Mouse (Mus musculus) kidney, embryonic 14.5 days (tissue): ENCODE measurements at regions not wholly inside any gene's neighbourhood (a gene's known extent, or its start where the extent isn't known, plus 50 kb on each side); places are given as distances from the start of the nearest gene placed in this dataset.

Experiments
- ATAC-seq: fragments of 200-750 bp; cut with Nextera tagmentation; 2 replicates; pipeline ENCODE4 v1.8.0; 2017; ENCODE audit warnings: moderate number of reproducible peaks, mild to moderate bottlenecking, moderate TSS enrichment, moderate library complexity; ENCODE audit not compliant: low FRiP score, low TSS enrichment
- H3K27ac ChIP-seq: fragments of 300-500 bp; sonication (generic); 2 replicates; pipeline ENCODE4 v1.5.1; 2014; ENCODE audit warnings: low read depth, mild to moderate bottlenecking, low read length, moderate library complexity, mixed read lengths
- H3K27me3 ChIP-seq: fragments of 300-500 bp; sonication (generic); 2 replicates; pipeline ENCODE4 v1.6.1; 2014; ENCODE audit warnings: mild to moderate bottlenecking, low read length; ENCODE audit not compliant: control insufficient read depth, insufficient read depth
- H3K36me3 ChIP-seq: fragments of 300-500 bp; sonication (generic); 2 replicates; pipeline ENCODE4 v1.6.1; 2014; ENCODE audit warnings: low read length, mixed read lengths; ENCODE audit not compliant: control insufficient read depth, insufficient read depth
- H3K4me1 ChIP-seq: fragments of 300-500 bp; sonication (generic); 2 replicates; pipeline ENCODE4 v1.6.1; 2014; ENCODE audit warnings: low read length, mixed read lengths; ENCODE audit not compliant: control insufficient read depth, insufficient read depth
- H3K4me2 ChIP-seq: fragments of 300-500 bp; sonication (generic); replicated peaks from 2 replicates; pipeline ENCODE4 v1.6.1; 2014; ENCODE audit warnings: low read depth, mild to moderate bottlenecking, low read length
- H3K4me3 ChIP-seq: fragments of 300-500 bp; sonication (generic); 2 replicates; pipeline ENCODE4 v1.5.1; 2014; ENCODE audit warnings: mild to moderate bottlenecking, low read length
- H3K9ac ChIP-seq: fragments of 300-500 bp; sonication (generic); 2 replicates; pipeline ENCODE4 v1.6.1; 2014; ENCODE audit warnings: low read depth, mild to moderate bottlenecking, low read length, moderate library complexity
- H3K9me3 ChIP-seq: fragments of 300-500 bp; sonication (generic); 2 replicates; pipeline ENCODE4 v1.6.1; 2016; ENCODE audit warnings: low read length; ENCODE audit not compliant: control insufficient read depth
- WGBS: fragments of 180-500 bp; shearing (Covaris S2); extraction: QIAGEN DNeasy Blood & Tissue Kit; methylation state at CpG from one replicate; pipeline ENCODE4 v1.1.7; 2014; 5-methylcytosine and 5-hydroxymethylcytosine counted together

- no peaks in the 10 kb centered on the region for H3K36me3 ChIP-seq
Measured at GRCm38 (mm10) chr2:159343624-159344560, 549.3 kb downstream of the Dhx35 start.

GRCm38 (mm10) chr2:159354247-159354646 is 559.6 kb downstream of the Dhx35 start:
- 61% methylated on average over 2 of the region's 2 CpGs for WGBS
- Histone ChIP-seq H3K4me2 (no peak overlapping the region), H3K36me3 (no peaks in the 10 kb centered on the region), H3K4me3 (no peak overlapping the region), H3K9ac (no peak overlapping the region), H3K27me3 (no peaks in the 10 kb centered on the region), H3K9me3 (no peaks in the 10 kb centered on the region), H3K27ac (no peak overlapping the region), H3K4me1 (peaks cover 12% of the 10 kb centered on the region; the same call in 1 of the 2 replicates)
- ATAC-seq: no peak

More at GRCm38 (mm10) chr2:159343624-159344560, 549.3 kb downstream of the Dhx35 start:
- H3K4me3 ChIP-seq: no peak overlapping the region
- no peak overlapping the region for H3K9ac ChIP-seq
- ATAC-seq: peak; percentile 35; the same call in 1 of the 2 replicates
- H3K4me1 ChIP-seq: no peaks in the 10 kb centered on the region
- H3K27ac ChIP-seq: no peak overlapping the region
- H3K27me3 ChIP-seq: no peaks in the 10 kb centered on the region
- WGBS: 55% methylated on average over 5 of the region's 5 CpGs
- H3K9me3 ChIP-seq: no peaks in the 10 kb centered on the region
- no peak overlapping the region for H3K4me2 ChIP-seq

- Histone ChIP-seq H3K27me3 (no peaks in the 10 kb centered on the region), H3K27ac (no peak overlapping the region), H3K4me3 (no peak overlapping the region), H3K9me3 (no peaks in the 10 kb centered on the region), H3K9ac (no peak overlapping the region), H3K4me1 (peaks cover 12% of the 10 kb centered on the region; the same call in 1 of the 2 replicates), H3K36me3 (no peaks in the 10 kb centered on the region), H3K4me2 (no peak overlapping the region)
- WGBS: 15% methylated on average over 5 of the region's 5 CpGs
- ATAC-seq: peak; percentile 62; the same call in 1 of the 2 replicates
Measured at GRCm38 (mm10) chr2:159356503-159356902, 561.9 kb downstream of the Dhx35 start.

- no peak overlapping the region for H3K27ac ChIP-seq
- ATAC-seq: no peak
- 75% methylated on average over 3 of the region's 3 CpGs for WGBS
Measured at GRCm38 (mm10) chr2:159361371-159361770, 566.8 kb downstream of the Dhx35 start.

GRCm38 (mm10) chr2:159392865-159393264 is 598.3 kb downstream of the Dhx35 start:
- H3K4me1 ChIP-seq: no peaks in the 10 kb centered on the region
- no peaks in the 10 kb centered on the region for H3K27me3 ChIP-seq
- ATAC-seq: no peak
- H3K9me3 ChIP-seq: no peaks in the 10 kb centered on the region
- WGBS: 51% methylated on average over 10 of the region's 10 CpGs
- no peak overlapping the region for H3K4me3 ChIP-seq
- no peak overlapping the region for H3K9ac ChIP-seq
- H3K36me3 ChIP-seq: no peaks in the 10 kb centered on the region
- no peak overlapping the region for H3K4me2 ChIP-seq
- no peak overlapping the region for H3K27ac ChIP-seq

More at GRCm38 (mm10) chr2:159361371-159361770, 566.8 kb downstream of the Dhx35 start:
- H3K9me3 ChIP-seq: no peaks in the 10 kb centered on the region
- no peak overlapping the region for H3K9ac ChIP-seq
- peaks cover 6% of the 10 kb centered on the region; the same call in 1 of the 2 replicates for H3K4me1 ChIP-seq
- H3K4me2 ChIP-seq: no peak overlapping the region
- H3K36me3 ChIP-seq: no peaks in the 10 kb centered on the region
- H3K27me3 ChIP-seq: no peaks in the 10 kb centered on the region
- no peak overlapping the region for H3K4me3 ChIP-seq

GRCm38 (mm10) chr2:159401421-159402100 is 607.0 kb downstream of the Dhx35 start:
- no peak for ATAC-seq
- Histone ChIP-seq H3K27me3 (no peaks in the 10 kb centered on the region), H3K4me3 (no peak overlapping the region), H3K27ac (no peak overlapping the region), H3K9me3 (no peaks in the 10 kb centered on the region), H3K4me1 (no peaks in the 10 kb centered on the region; the same call in 1 of the 2 replicates), H3K9ac (no peak overlapping the region), H3K4me2 (no peak overlapping the region), H3K36me3 (no peaks in the 10 kb centered on the region)
- WGBS: 65% methylated on average over 9 of the region's 9 CpGs

- Histone ChIP-seq H3K4me2 (no peak overlapping the region), H3K9me3 (no peaks in the 10 kb centered on the region), H3K4me1 (no peaks in the 10 kb centered on the region), H3K27ac (no peak overlapping the region), H3K27me3 (no peaks in the 10 kb centered on the region), H3K36me3 (no peaks in the 10 kb centered on the region), H3K9ac (no peak overlapping the region), H3K4me3 (no peak overlapping the region)
- no peak for ATAC-seq
- 82% methylated on average over 1 of the region's 1 CpGs for WGBS
Measured at GRCm38 (mm10) chr2:159404940-159405339, 610.3 kb downstream of the Dhx35 start.

GRCm38 (mm10) chr2:159414599-159414998 is 620.0 kb downstream of the Dhx35 start:
- no peak overlapping the region for H3K4me3 ChIP-seq
- 3% methylated on average over 1 of the region's 1 CpGs for WGBS
- H3K36me3 ChIP-seq: no peaks in the 10 kb centered on the region
- H3K27me3 ChIP-seq: no peaks in the 10 kb centered on the region
- no peak overlapping the region for H3K4me2 ChIP-seq
- no peak overlapping the region for H3K9ac ChIP-seq
- ATAC-seq: peak; percentile 62
- H3K9me3 ChIP-seq: no peaks in the 10 kb centered on the region
- H3K27ac ChIP-seq: no peak overlapping the region
- H3K4me1 ChIP-seq: peaks cover 8% of the 10 kb centered on the region
